Mouse (Mus musculus) forebrain, embryonic 12.5 days (tissue): ENCODE measurements around the gene Svbp. TPM values are rescaled to one million over a fixed set of nuclear protein-coding genes. Genes with fewer than 3 reads are reported as not detected.

ENCODE experiments used
- polyA plus RNA-seq: library from polyadenylated mRNA; unstranded; fragments of >200 nt; fragmentation: Nextera tagmentation; extraction: Ambion mirVana; gene quantifications from 2 replicates; pipeline ENCODE4 v1.2.1, GENCODE M21; 2016

The Svbp gene
- polyA plus RNA-seq, 1 experiment from 2014 or later, result 162 TPM

Other genes with a start within 250 kb of the Svbp start
- gene Lao1, start 233.7 kb upstream of the Svbp start, polyA plus RNA-seq, result not detected in 2 replicates
- gene Slc2a1, start 86.6 kb upstream of the Svbp start, polyA plus RNA-seq, result 110 and 113 TPM in 2 replicates
- 7.8 and 9.9 TPM in 2 replicates for gene Zfp691, start 21.1 kb upstream of the Svbp start, polyA plus RNA-seq
- 3.6 and 5.1 TPM in 2 replicates for gene Ermap, start 5.3 kb upstream of the Svbp start, polyA plus RNA-seq
- gene Tmem269, start 22.9 kb downstream of the Svbp start, polyA plus RNA-seq, result not detected in 2 replicates
- 36.2 and 37.8 TPM in 2 replicates for gene AU022252, start 37.4 kb downstream of the Svbp start, polyA plus RNA-seq
- 10.3 and 15.7 TPM in 2 replicates for gene P3h1, start 37.6 kb downstream of the Svbp start, polyA plus RNA-seq
- gene Cldn19, start 60.1 kb downstream of the Svbp start, polyA plus RNA-seq, result 0.18 and 0.59 TPM in 2 replicates
- 1,255 and 1,318 TPM in 2 replicates for gene Ybx1, start 99.3 kb downstream of the Svbp start, polyA plus RNA-seq
- 117 and 118 TPM in 2 replicates for gene Ppih, start 125.2 kb downstream of the Svbp start, polyA plus RNA-seq
- gene Ccdc30, start 220.2 kb downstream of the Svbp start, polyA plus RNA-seq, result 11.8 and 13.4 TPM in 2 replicates
- 19.5 and 21.0 TPM in 2 replicates for gene Ppcs, start 227.1 kb downstream of the Svbp start, polyA plus RNA-seq
- 0.31 TPM in 1 of 2 replicates, not detected in the other for gene Zmynd12, start 227.5 kb downstream of the Svbp start, polyA plus RNA-seq